Mouse (Mus musculus) liver, embryonic 15.5 days (tissue): ENCODE data around the gene Cldn11. TPM values are rescaled to one million over a fixed set of nuclear protein-coding genes. Genes with fewer than 3 reads are reported as not detected.

Experiments used
- ATAC-seq: fragments of 200-750 bp; cut with Nextera tagmentation; 2 replicates; pipeline ENCODE4 v1.8.0; 2017; ENCODE audit warnings: moderate number of reproducible peaks, mild to moderate bottlenecking, moderate library complexity; ENCODE audit not compliant: insufficient read depth
- H3K27ac ChIP-seq: fragments of 300-500 bp; sonication (generic); replicated peaks from 2 replicates; pipeline ENCODE4 v1.5.1; 2015; ENCODE audit warnings: mild to moderate bottlenecking, inconsistent platforms
- H3K27me3 ChIP-seq: fragments of 300-500 bp; sonication (generic); 2 replicates; pipeline ENCODE4 v1.6.1; 2015; ENCODE audit warnings: mild to moderate bottlenecking, inconsistent platforms
- H3K36me3 ChIP-seq: fragments of 300-500 bp; sonication (generic); replicated peaks from 2 replicates; pipeline ENCODE4 v1.6.1; 2015; ENCODE audit warnings: moderate library complexity, mild to moderate bottlenecking, inconsistent platforms
- H3K4me1 ChIP-seq: fragments of 300-500 bp; sonication (generic); replicated peaks from 2 replicates; pipeline ENCODE4 v1.6.1; 2015; ENCODE audit warnings: inconsistent platforms
- H3K4me2 ChIP-seq: fragments of 300-500 bp; sonication (generic); 2 replicates; pipeline ENCODE4 v1.6.1; 2015; ENCODE audit warnings: moderate library complexity, mild to moderate bottlenecking, inconsistent platforms
- H3K4me3 ChIP-seq: fragments of 300-500 bp; sonication (generic); replicated peaks from 2 replicates; pipeline ENCODE4 v1.5.1; 2015; ENCODE audit warnings: mild to moderate bottlenecking, inconsistent platforms
- H3K9ac ChIP-seq: fragments of 300-500 bp; sonication (generic); 2 replicates; pipeline ENCODE4 v1.6.1; 2015; ENCODE audit warnings: moderate library complexity, mild to moderate bottlenecking, inconsistent platforms
- H3K9me3 ChIP-seq: fragments of 300-500 bp; sonication (generic); replicated peaks from 2 replicates; pipeline ENCODE4 v1.6.1; 2016; ENCODE audit warnings: inconsistent platforms
- WGBS: fragments of 180-500 bp; shearing (Covaris S2); methylation state at CpG from one replicate; pipeline ENCODE4 v1.1.7; 2015; ENCODE audit warnings: mixed read lengths; ENCODE audit not compliant: insufficient replicate concordance; 5-methylcytosine and 5-hydroxymethylcytosine counted together
- polyA plus RNA-seq: library from polyadenylated mRNA; unstranded; fragments of >200 nt; fragmentation: Nextera tagmentation; extraction: Ambion mirVana; gene quantifications from 2 replicates; pipeline ENCODE4 v1.2.1, GENCODE M21; 2015

Cldn11 gene
- polyA plus RNA-seq, 1 experiment from 2014 or later, result 0.13 TPM

GRCm38 (mm10) chr3:31209001-31209400 lies 59.3 kb downstream of the Cldn11 start:
- Histone ChIP-seq H3K4me2 (no peak overlapping the region), H3K4me1 (no peaks in the 10 kb centered on the region), H3K9me3 (no peaks in the 10 kb centered on the region), H3K27me3 (no peaks in the 10 kb centered on the region), H3K4me3 (no peak overlapping the region), H3K36me3 (no peaks in the 10 kb centered on the region), H3K27ac (no peak overlapping the region), H3K9ac (no peak overlapping the region)
- no peak for ATAC-seq
- WGBS, result 26% methylated on average over 19 of the region's 19 CpGs

GRCm38 (mm10) chr3:31212205-31213038 lies 62.7 kb downstream of the Cldn11 start:
- Histone ChIP-seq H3K9me3 (no peaks in the 10 kb centered on the region), H3K4me1 (no peaks in the 10 kb centered on the region), H3K4me3 (no peak overlapping the region), H3K4me2 (no peak overlapping the region), H3K27ac (no peak overlapping the region), H3K27me3 (no peaks in the 10 kb centered on the region), H3K9ac (no peak overlapping the region), H3K36me3 (no peaks in the 10 kb centered on the region)
- WGBS, result 46% methylated on average over 9 of the region's 9 CpGs
- ATAC-seq, result no peak

GRCm38 (mm10) chr3:31213802-31214201 lies 64.1 kb downstream of the Cldn11 start:
- Histone ChIP-seq H3K4me2 (no peak overlapping the region), H3K9me3 (no peaks in the 10 kb centered on the region), H3K36me3 (no peaks in the 10 kb centered on the region), H3K9ac (no peak overlapping the region), H3K27me3 (no peaks in the 10 kb centered on the region), H3K4me1 (no peaks in the 10 kb centered on the region), H3K27ac (no peak overlapping the region), H3K4me3 (no peak overlapping the region)
- no peak for ATAC-seq
- 52% methylated on average over 3 of the region's 3 CpGs for WGBS

Other genes with a start within 250 kb of the Cldn11 start
- 1.8 TPM in 2 replicates for gene Phc3, start 180.5 kb upstream of the Cldn11 start, polyA plus RNA-seq
- 5.1 and 5.4 TPM in 2 replicates for gene Prkci, start 154.2 kb upstream of the Cldn11 start, polyA plus RNA-seq
- 4.3 TPM in 2 replicates for gene Skil, start 54.9 kb upstream of the Cldn11 start, polyA plus RNA-seq
- 0.03 TPM in 2 replicates for gene Slc7a14, start 160.5 kb downstream of the Cldn11 start, polyA plus RNA-seq